Mouse (Mus musculus) olfactory bulb, adult 2 months (tissue): ENCODE data around the gene H2-Q10. TPM values are rescaled to one million over a fixed set of nuclear protein-coding genes. Genes with fewer than 3 reads are reported as not detected.
"Not testable (repeated sequence)": the region's sequence is repeated elsewhere in the genome, so short reads cannot be mapped to it uniquely, and the experiment has no call there.

Source experiments
- H3K27ac ChIP-seq: fragments of 200-500 bp; 2 replicates; pipeline ENCODE4 v1.5.1; 2012; ENCODE audit warnings: low read depth, low read length; ENCODE audit not compliant: insufficient read depth
- H3K4me1 ChIP-seq: fragments of 200-500 bp; 2 replicates; pipeline ENCODE4 v1.6.1; 2012; ENCODE audit warnings: low read length; ENCODE audit not compliant: control insufficient read depth, insufficient read depth
- H3K4me3 ChIP-seq: fragments of 200-500 bp; 2 replicates; pipeline ENCODE4 v1.5.1; 2012; ENCODE audit warnings: mild to moderate bottlenecking, low read depth, low read length, moderate library complexity; ENCODE audit not compliant: insufficient read depth
- CTCF ChIP-seq: fragments of 200-500 bp; IDR thresholded peaks from 2 replicates; pipeline ENCODE4 v1.5.1; 2012; ENCODE audit warnings: low read depth, mild to moderate bottlenecking, low read length, moderate library complexity; ENCODE audit not compliant: insufficient read depth
- POLR2A ChIP-seq: fragments of 200-500 bp; IDR thresholded peaks from 2 replicates; pipeline ENCODE4 v1.6.1; 2012; ENCODE audit warnings: mild to moderate bottlenecking, low read depth, low read length, moderate library complexity; ENCODE audit not compliant: insufficient read depth
- WGBS: fragments of 180-500 bp; shearing (Covaris S2); methylation state at CpG from one replicate; pipeline ENCODE4 v1.1.7; 2018; 5-methylcytosine and 5-hydroxymethylcytosine counted together
- polyA plus RNA-seq: library from polyadenylated mRNA; stranded (reverse); fragments of >200 nt; gene quantifications from 2 replicates; pipeline ENCODE4 v1.2.4, GENCODE M21; 2012; ENCODE audit warnings: low replicate concordance; ENCODE audit not compliant: missing spikeins, insufficient read depth, insufficient read length

The H2-Q10 gene
- polyA plus RNA-seq, 1 experiment = not detected

DNA sequence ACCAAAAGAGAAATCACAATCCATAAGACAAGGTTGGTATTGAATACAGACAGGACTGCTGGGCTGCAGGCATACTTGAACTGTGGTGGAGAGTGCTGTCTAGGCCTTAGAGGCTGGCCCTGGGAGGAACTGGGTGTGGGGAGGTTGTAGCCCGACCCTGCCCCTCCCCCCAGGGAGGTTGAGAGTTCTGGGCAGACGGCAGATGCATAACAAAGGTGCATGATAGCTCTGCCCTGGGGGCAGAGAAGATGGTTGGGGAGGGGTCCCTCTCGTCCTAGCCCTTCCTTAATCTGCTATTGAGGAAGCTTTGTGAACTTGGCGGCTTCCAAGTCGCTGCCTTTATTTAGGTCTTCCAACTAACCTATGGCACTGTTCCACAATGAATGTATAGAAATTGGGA, 34.0 kb downstream of the H2-Q10 start:
- 49% methylated on average over 5 of the region's 5 CpGs for WGBS
- TF ChIP-seq POLR2A (no peak), CTCF (no peak)
- no peak overlapping the region for H3K4me3 ChIP-seq
- no peaks in the 10 kb centered on the region for H3K4me1 ChIP-seq
- H3K27ac ChIP-seq = no peak overlapping the region

DNA sequence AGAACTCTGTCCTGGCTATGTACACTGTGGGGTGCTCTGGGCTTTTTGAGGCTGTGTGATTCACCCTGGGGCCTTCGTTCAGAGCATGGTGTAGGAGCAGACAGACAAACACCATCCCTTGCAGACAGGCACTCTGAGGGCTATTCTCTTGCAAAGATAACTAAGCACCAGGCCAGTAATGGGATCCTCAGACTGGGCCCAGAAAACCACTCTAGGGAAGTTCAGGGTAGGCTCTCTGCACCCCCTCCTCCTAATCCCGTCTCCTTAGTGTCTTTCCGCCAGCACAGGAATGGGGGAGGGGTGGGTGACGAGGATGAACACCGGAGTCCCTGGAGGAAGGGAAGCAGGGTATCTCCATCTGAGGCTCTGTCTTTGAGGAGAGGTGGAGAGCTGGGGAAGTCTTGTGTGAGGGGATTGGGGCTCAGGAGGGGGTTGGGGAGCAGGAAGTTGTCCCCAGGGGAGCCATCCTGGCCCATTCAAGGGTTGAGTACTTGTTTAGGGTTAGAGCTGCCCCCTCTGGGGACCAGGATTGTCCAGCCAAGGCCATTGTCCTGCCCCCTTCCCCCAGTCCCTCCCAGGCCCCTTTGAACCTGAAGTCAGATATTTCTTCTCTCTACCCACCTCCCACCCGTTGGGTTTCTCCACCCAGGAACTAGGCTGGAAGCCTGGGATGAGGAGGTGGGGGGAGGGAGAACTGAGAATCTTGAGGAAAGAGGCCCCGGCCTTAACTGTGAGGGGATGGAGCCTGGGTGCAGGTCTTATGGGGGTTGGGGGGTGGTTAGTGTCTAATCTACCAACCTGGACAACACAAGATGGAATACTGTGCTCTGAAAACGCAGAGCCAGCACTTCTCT, 35.0 kb downstream of the H2-Q10 start:
- no peaks in the 10 kb centered on the region for H3K4me1 ChIP-seq
- no peak overlapping the region for H3K4me3 ChIP-seq
- TF ChIP-seq CTCF = no peak
- no peak for TF ChIP-seq POLR2A
- WGBS = 43% methylated on average over 8 of the region's 8 CpGs
- no peak overlapping the region for H3K27ac ChIP-seq

DNA sequence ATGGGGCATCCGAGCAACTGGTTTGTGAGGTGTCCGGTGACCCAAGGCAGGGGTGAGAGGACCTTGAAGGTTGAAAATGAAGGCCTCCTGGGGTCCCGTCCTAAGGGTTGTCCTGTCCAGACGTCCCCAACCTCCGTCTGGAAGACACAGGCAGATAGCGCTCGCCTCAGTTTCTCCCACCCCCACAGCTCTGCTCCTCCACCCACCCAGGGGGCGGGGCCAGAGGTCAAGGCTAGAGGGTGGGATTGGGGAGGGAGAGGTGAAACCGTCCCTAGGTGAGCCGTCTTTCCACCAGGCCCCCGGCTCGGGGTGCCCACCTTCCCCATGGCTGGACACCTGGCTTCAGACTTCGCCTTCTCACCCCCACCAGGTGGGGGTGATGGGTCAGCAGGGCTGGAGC, 35.9 kb downstream of the H2-Q10 start, which contains the start of gene Pou5f1:
Gene Pou5f1 (plus strand): TSS at position 243 of the 400 bp plus-strand sequence.
- WGBS = 61% methylated on average over 13 of the region's 13 CpGs
- TF ChIP-seq POLR2A = no peak
- no peak for TF ChIP-seq CTCF
- no peak within 1 kb of the TSS for H3K4me3 ChIP-seq

DNA sequence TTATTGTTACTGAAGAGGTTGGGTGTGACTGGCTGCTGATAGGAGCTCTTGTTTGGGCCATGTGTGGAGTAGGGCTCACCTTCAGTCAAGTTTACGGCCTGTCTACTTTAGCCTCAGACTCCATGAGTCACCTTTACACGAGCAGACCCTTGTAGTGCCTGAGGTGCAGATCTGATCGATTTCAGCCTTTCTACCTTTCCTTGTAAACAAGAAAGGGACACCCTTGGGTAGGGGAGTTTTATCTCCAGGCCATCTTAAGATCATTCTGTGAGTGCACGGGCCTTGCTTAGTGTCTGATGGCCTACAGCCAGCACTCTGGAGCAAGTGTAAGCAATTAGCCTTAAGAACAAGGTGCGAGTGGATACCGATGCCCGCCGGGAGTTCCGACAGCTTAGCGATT, 37.0 kb downstream of the H2-Q10 start:
- WGBS = 44% methylated on average over 10 of the region's 10 CpGs
- TF ChIP-seq POLR2A (no peak), CTCF (no peak)
- H3K27ac ChIP-seq = no peak overlapping the region
- no peak overlapping the region for H3K4me3 ChIP-seq
- no peaks in the 10 kb centered on the region for H3K4me1 ChIP-seq

More for the DNA sequence above, 35.9 kb downstream of the H2-Q10 start, which contains the start of gene Pou5f1:
- Histone ChIP-seq H3K4me1 (no peaks in the 10 kb centered on the region), H3K27ac (no peak within 1 kb of the TSS)

DNA sequence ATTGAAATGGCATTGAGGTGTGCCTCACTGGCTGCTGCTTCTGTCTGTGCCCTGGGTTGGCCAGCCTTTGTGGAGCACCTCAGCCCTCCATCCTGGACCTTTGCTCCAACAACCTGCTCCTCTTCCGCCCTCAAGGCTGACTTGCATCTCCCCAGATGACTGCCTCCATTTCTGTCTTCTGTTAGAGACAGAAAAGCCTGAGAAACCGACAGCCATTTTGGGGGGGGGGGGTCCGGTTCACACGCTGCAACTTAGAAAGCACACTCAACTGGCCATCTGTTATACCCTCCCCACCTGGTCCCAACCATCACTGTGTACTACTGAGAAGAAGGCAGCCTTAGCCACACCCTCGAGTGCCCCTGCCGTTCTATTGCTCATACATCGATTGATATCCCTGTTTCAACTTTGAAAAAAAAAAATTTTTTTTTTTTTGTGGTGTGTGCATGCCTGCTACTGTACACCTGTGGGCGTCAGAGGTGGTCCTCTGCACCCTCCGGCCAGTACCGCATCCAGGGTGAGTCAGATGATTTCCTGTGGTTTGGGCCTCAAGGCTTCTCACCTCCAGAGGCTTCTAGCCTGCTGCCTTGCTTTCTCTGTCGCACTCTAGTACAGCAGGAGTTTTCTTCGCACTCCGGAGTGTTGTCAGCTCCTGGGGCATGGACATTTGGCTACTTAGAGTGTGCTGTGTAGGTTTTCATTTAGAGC, 37.8 kb downstream of the H2-Q10 start:
- 46% methylated on average over 13 of the region's 13 CpGs for WGBS
- TF ChIP-seq POLR2A (no peak), CTCF (no peak)
- Histone ChIP-seq H3K4me3 (no peak overlapping the region), H3K4me1 (no peaks in the 10 kb centered on the region), H3K27ac (no peak overlapping the region)

DNA sequence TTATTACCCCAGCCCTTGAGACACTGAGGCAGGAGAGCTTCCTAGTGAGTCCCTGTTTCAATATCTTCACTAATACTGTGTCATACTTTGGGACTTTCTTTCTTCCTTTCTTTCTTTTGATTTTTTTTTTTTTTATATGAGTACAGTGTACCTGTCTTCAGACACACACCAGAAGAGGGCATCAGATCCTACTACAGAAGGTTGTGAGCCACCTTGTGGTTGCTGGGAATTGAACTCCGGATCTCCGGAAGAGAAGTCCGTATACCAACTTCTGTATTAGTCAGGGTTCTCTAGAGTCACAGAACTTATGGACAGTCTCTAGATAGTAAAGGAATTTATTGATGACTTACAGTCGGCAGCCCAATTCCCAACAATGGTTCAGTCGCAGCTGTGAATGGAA, 38.4 kb downstream of the H2-Q10 start:
- not testable (repeated sequence) for H3K4me3 ChIP-seq, H3K4me1 ChIP-seq, H3K27ac ChIP-seq
- WGBS = 66% methylated on average over 5 of the region's 5 CpGs

DNA sequence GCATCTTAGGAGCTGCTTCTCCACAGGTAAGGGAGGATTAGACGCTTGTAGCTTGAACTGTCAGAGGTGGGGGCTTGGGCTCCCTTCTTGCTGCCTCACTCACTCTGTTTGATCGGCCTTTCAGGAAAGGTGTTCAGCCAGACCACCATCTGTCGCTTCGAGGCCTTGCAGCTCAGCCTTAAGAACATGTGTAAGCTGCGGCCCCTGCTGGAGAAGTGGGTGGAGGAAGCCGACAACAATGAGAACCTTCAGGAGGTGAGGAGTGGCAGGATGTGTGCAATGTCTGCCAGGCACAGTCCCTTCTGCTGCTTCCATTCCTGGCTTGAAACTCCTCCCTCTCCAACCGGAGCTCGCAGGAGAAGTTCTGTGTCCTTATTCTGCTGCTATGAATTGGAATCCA, 39.4 kb downstream of the H2-Q10 start:
- TF ChIP-seq CTCF = peak; percentile 12; the same call in 1 of the 2 replicates
- TF ChIP-seq POLR2A = no peak
- no peak overlapping the region for H3K4me3 ChIP-seq
- H3K27ac ChIP-seq = no peak overlapping the region
- 19% methylated on average over 8 of the region's 8 CpGs for WGBS
- H3K4me1 ChIP-seq = no peaks in the 10 kb centered on the region

DNA sequence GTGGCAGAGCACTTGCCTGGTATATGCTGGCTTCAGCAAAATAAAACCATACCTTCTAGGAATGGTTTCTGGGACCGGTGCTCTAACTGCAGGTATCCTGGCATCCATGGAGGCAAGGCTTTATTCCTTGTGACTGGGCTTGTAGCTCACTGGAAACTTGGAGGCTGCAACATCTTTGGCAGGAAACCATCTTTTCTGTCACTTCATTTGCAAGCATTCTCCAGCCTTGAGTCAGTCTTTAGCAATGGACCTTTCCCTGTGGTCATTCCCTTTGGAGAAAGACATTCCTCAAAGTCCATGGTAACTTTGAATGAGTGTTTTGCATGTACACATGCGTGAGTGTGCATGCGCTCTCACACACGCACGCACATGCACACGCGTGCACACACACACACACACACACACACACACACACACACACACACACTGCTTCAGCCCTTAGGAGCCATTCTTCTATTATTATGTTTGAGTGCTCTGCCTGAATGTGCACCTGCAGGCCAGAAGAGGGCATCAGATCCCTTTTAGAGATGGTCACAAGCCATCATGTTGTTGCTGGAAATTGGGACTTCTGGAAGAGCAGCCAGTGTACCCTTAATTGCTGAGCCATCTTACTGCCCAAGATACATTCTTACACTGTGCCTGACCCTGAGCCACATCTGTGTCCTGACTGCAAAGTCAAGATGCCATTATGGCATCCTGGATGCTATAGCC, 43.2 kb downstream of the H2-Q10 start:
- no peak overlapping the region for H3K4me3 ChIP-seq
- H3K27ac ChIP-seq = no peak overlapping the region
- 89% methylated on average over 7 of the region's 7 CpGs for WGBS
- no peak for TF ChIP-seq POLR2A
- no peak for TF ChIP-seq CTCF
- peaks cover 10% of the 10 kb centered on the region for H3K4me1 ChIP-seq

DNA sequence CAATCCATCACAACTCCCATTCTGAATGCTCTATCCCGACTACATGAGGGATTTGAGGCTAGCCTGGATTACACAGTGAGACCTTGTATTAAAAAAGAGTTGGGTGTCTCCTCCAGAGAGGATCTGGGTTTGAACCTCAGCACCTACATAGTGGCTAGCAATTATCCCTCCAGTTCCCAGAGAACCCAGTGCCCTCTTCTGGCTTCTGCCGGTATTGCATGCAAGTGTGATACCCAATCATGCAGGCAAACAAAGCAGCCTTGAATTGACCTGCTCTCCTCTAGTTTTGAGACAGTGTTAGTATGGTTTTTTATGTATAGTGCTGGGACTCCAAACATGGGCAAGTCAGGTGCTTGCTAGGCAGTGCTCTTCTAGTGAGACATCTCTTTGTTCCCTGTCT, 44.0 kb downstream of the H2-Q10 start:
- WGBS = 13% methylated on average over 2 of the region's 2 CpGs
- no peak overlapping the region for H3K27ac ChIP-seq
- TF ChIP-seq POLR2A (no peak), CTCF (no peak)
- H3K4me3 ChIP-seq = no peak overlapping the region
- H3K4me1 ChIP-seq = peaks cover 10% of the 10 kb centered on the region
